Mouse (Mus musculus): Measurements from ENCODE around the gene Gm10334.
"Not testable (repeated sequence)": the region's sequence is repeated elsewhere in the genome, so short reads cannot be mapped to it uniquely, and the experiment has no call there.

Gene Gm10334

GRCm38 (mm10) chr6:41446045-41446444, at the start of gene Gm10334:
Gm10334 (minus strand) TSS chr6:41446145.
- DNase-seq (ENCODE audit: low spot score in 2 of 2) = not testable (repeated sequence)

DNA sequence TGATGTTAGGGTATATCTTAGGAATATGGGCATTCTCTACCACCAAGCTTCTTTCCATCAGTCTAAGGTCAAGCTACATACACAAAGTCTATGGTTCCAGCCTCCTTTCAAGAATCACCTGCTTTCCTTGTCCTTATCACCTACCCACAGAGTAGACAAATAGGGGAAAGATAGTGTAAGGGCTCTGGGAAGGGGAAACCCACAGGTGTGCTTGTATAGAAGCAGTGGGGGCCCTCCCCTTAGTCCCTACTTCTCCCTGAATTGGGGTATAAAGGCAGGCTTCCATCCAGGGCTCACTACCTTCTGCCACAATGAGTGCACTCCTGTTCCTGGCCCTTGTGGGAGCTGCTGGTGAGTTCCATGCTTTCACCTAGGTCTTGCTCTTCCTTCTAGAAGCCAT, 12.7 kb upstream of the Gm10334 start, which contains the start of gene Prss1:
Prss1 (plus strand) TSS at position 301 of the 400 bp plus-strand sequence.
- not testable (repeated sequence) for DNase-seq (ENCODE audit: low spot score in 2 of 2)

GRCm38 (mm10) chr6:41442261-41442660, 3.7 kb downstream of the Gm10334 start:
- not testable (repeated sequence) for DNase-seq (ENCODE audit: low spot score in 2 of 2)

All from heart, adult 9 months (tissue).